ENCODE assay signal across 10 mouse cellular contexts in genomic region chr11:75907406-75907805, GRCm38 (mm10). TPM values are rescaled to one million over a fixed set of nuclear protein-coding genes. Genes with fewer than 3 reads are reported as not detected.
"Had no signal": no experiment of that assay in that cellular context is flagged by ENCODE, and none has a peak within 500 bp of the region (broad histone marks: within the 10 kb centered on the region; RNA-seq: fewer than 3 reads in every experiment).

No protein-coding gene starts in this region.

- H3K36me3 ChIP-seq: limb, embryonic 13.5 days; liver, embryonic 15.5 days; lung, embryonic 15.5 days; neural tube, embryonic 12.5 days had no signal

- H3K9me3 ChIP-seq: liver, embryonic 15.5 days; lung, embryonic 15.5 days had no signal

- H3K4me2 ChIP-seq: limb, embryonic 13.5 days; liver, embryonic 15.5 days; lung, embryonic 15.5 days; neural tube, embryonic 12.5 days had no signal

- H3K27me3 ChIP-seq: liver, embryonic 15.5 days; lung, embryonic 15.5 days; neural tube, embryonic 12.5 days had no signal

- H3K27ac ChIP-seq: limb, embryonic 13.5 days; liver, embryonic 15.5 days; lung, embryonic 15.5 days; macrophage; neural tube, embryonic 12.5 days; stomach, postnatal 0 days had no signal

- H3K4me3 ChIP-seq: limb, embryonic 13.5 days; liver, embryonic 15.5 days; lung, embryonic 15.5 days; megakaryocyte, embryonic 14.5 days; neural tube, embryonic 12.5 days had no signal

- DNase-seq: kidney, adult 11 months; left cerebral cortex, postnatal 4 days; midbrain, embryonic 14.5 days had no signal

- H3K9ac ChIP-seq: limb, embryonic 13.5 days; liver, embryonic 15.5 days; lung, embryonic 15.5 days; neural tube, embryonic 12.5 days had no signal

RNA-seq across cellular contexts. Expression of gene Rph3al, which starts 30.8 kb away (rescaled TPM):
- polyA plus RNA-seq: macrophage had no signal
